Mouse (Mus musculus) fat pad, adult 2 months (tissue): ENCODE data around the gene Klk12.

Source experiments
- DNase-seq: peaks from one replicate; pipeline ENCODE4 v3.0.0-alpha.2; 2011; ENCODE audit warnings: low read depth, low spot score; ENCODE audit errors: extremely low read depth

Gene Klk12

DNA sequence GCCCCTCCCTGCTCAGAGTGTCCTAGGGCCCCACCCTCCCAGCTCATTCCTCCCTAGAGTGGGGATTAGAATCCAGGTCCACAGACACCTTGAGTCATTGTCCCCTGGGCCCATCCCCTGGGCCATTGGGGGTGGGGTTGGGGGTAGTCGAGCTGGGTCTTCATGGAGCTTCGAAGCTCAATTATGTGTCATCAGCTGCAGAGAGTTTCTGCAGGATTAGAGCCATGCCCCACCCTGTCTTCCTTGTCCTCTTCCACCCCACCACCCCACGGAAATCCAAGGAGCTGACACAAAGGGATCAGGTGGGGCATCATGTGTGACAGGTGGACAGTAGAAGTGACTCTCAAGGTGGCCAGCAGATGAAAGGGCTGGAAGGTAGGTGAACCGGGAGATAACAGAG lies at the start of gene Klk12:
Gene Klk12 (plus strand): TSS at position 301 of the 400 bp plus-strand sequence.
- DNase-seq: no peak

DNA sequence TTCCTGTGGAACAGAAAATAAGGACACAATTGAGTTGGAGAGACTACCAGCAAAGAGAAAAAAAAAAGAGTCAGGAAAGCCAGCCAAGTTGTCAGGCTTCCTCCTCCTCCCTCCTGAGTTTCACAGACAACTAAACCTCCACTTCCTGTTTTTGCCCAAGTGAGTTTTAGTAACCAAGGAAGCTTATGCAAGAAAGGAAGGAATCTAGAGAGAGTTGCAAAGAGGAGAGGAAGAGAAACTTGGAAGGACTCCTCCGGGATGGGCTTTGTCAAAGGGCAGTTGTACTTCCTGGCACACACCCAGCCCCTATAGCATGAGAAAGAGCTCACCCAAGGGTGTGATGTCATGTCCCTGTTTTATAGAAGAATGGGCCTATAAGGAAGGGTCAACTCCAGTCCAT lies 20.9 kb upstream of the Klk12 start:
- no peak for DNase-seq

DNA sequence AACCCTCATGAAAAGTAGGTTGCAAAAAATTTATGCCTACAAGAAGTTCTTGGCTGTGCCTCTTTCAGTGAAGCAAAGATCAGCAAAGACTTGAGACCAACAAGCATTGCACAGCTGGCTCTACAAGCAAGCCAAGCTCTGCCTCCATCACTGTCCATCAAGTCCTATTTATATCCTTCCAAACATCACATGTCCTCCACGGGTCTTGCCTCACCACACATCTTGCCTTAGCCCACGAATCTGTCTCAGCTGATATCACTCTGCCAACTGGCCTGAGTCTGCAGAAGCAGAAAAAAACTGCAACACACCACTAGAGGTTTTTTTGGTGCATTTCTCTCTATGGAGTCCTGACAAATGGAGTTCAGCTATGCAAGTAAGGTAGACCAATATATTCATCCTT lies 15.9 kb upstream of the Klk12 start:
- no peak for DNase-seq

DNA sequence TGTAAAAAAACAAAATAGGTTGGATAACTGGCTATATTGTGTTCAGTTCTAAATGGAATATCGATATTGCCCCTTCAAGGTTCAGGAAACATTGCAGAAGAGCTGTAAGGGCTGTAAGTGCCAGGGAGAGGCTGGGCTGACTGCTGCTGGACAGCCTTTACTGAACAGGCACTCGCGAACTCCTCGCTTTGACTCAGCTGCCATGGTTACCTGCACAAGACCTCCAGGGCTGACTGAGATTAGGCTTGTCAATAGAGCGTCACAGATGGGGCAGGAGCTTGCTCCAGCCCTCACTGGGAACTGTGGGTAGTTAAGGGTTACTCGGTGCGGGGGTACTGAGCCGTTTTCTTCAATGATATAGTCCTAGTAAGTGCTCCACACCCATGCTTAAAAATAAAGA lies 2.2 kb upstream of the Klk12 start:
- DNase-seq: no peak

DNA sequence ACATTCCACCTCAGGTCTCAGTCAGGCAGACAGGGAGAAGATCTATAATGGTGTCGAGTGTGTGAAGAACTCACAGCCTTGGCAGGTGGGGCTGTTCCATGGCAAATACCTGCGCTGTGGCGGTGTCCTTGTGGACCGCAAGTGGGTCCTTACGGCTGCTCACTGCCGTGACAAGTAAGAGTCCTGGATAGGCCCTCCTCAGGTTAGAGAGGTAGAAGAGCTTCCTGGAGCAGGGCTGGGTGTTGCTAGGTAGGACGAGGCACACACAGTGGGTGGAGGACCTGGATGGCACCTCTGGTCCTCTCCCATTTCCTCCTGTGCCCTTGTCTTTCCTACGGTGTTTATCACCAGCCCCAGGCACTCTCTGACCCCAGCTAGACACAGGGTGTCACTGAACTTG lies 939 bp downstream of the Klk12 start:
- DNase-seq: no peak

DNA sequence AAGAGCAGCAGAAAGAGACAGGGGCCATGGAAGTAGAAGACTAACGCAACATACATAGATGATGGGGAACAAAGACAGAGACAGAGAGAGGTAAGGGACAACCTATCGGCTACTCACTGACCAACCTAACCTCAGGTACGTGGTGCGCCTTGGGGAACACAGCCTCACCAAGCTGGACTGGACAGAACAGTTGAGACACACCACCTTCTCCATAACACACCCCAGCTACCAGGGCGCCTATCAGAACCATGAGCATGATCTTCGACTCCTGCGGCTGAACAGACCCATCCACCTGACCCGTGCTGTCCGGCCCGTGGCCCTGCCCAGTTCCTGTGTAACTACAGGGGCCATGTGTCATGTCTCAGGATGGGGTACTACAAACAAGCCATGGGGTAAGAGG lies 2.0 kb downstream of the Klk12 start:
- DNase-seq: no peak

DNA sequence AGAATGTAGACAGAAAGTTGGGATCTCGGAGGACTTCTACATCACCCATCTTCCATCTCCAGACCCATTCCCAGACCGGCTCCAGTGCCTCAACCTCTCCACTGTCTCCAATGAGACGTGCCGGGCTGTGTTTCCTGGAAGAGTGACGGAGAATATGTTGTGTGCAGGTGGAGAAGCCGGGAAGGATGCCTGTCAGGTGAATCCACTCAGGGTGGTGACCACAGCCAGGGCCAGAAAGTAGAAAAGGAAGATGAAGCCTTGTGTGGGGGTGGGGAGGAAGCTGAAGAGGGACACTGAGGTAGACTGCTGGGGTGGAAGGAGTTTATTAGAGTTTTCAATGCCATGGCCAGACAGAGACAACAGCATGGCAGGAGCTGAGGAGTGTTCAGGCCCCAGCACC lies 3.2 kb downstream of the Klk12 start:
- no peak for DNase-seq

DNA sequence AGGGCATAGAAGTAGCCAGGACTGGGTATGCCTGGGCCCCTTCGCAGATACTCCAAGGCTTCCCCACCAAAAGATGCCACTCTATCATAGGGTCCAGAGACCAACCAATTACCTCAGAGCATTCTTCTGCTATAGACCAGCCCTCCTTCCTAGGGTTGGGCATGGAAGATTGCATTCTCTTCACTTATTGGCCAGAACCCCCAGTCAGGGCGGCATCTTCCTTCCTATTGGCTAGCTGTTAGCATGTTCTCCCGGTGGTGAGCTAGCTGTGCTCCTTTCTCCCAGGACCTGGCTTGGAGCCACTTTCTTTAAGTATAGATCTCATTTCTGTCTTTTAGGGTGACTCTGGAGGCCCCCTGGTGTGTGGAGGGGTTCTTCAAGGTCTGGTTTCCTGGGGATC lies 4.2 kb downstream of the Klk12 start:
- no peak for DNase-seq

DNA sequence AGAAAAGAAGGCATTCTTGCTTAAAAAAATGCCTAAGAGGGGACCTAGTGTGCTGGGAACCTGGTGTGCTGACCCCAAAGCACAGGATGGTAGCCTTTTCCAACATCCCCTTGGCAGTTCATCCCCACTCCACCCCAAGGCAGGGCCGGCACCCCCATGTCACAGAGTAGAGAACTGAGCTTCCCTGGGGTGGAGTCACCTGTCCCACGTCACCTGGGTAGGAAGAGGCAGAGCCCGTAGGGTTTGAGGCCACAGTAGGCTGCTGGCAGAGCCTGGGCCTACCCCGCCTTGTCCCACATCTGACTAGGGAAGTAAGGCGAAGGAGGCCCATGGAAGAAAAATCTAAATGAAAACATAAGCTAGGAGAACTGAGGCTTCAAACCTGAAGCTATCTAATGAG lies 5.7 kb downstream of the Klk12 start, which contains the start of gene Klk11:
Gene Klk11 (plus strand): TSS at position 241 of the 400 bp plus-strand sequence.
- DNase-seq: no peak

DNA sequence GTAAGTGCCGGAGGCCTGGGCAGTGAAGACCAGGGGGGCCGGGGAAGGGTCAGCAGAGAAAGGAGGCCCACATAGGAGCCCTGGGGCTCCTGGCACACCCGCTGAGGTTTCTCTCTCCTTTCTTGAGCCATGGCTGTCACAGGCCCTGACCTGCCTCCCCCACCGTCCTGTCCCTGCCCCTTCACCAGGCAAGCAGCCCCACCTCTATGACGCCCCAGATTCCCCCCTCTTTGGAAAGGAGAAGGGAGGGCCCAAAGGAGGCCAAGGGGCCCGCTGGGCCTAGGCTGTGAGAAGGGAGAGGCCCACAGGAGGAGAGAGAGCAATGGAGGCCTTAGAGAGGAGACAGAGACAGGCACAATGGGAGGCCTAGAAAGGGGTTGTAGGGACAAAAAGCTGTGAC lies 6.1 kb downstream of the Klk12 start:
- DNase-seq: no peak

DNA sequence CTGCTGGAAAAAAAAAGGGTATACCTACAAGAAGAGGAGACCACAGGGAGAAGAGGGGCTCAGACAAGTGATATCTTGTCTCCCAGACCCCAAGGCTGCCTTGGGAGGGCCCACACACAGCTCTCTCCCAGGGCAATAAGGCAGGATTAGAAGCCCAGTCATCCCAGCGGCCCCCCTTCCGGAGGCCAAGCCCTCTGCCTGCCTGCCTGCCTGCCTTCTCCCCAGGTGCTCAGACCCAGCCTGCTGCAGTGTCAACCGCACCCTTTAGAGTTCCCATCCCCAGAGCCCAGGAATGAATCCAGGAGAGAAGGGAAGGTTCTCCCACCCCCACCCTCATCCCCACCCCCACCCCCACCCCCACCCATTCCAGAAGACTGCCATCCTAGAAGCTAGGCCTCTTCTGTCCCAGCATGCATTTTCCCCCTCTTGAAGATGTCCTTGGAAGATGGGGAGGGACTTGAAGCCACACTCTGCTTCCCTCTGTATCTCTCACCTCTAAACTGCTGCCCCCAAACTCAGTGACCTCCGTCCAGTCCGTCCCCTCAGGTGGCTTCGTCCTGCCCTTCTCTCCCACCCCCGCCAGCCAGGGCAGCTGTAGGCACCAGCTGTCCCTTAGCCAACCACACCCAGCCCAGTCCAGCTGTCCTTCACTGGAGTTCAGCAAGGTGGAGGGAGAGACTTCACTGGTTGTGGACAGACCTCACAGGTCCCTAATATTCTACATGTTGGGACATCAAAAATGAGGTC lies 6.8 kb downstream of the Klk12 start:
- DNase-seq: no peak

DNA sequence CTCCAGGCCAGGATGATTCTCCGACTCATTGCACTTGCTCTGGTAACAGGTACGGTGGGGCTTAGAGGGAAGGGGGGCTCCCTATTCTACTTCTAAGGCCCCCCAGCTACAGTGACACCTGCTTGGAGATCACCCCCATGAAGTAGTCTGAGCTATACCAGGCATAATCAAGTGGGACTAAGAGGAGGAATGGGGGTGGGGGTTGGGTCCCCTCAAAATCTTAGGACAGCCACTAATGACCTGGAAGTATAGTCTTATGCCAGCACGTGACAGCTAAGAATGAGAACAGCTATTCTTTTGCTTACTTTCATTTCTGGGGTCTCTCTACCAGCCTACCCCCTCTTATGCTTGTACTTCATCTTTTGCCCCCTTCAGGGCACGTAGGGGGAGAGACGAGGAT lies 7.8 kb downstream of the Klk12 start:
- DNase-seq: no peak

DNA sequence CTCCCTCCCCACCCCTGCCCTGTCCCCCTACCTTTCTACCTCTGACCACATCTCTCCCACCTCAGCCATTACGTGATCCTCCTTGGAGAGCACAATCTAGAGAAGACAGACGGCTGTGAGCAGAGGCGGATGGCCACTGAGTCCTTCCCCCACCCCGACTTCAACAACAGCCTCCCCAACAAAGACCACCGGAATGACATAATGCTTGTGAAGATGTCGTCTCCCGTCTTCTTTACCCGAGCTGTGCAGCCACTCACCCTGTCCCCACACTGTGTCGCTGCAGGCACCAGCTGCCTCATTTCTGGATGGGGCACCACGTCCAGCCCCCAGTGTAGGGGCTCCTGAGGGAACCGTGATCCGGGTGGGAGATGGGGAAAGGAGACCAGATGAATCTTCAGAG lies 8.7 kb downstream of the Klk12 start:
- DNase-seq: no peak

DNA sequence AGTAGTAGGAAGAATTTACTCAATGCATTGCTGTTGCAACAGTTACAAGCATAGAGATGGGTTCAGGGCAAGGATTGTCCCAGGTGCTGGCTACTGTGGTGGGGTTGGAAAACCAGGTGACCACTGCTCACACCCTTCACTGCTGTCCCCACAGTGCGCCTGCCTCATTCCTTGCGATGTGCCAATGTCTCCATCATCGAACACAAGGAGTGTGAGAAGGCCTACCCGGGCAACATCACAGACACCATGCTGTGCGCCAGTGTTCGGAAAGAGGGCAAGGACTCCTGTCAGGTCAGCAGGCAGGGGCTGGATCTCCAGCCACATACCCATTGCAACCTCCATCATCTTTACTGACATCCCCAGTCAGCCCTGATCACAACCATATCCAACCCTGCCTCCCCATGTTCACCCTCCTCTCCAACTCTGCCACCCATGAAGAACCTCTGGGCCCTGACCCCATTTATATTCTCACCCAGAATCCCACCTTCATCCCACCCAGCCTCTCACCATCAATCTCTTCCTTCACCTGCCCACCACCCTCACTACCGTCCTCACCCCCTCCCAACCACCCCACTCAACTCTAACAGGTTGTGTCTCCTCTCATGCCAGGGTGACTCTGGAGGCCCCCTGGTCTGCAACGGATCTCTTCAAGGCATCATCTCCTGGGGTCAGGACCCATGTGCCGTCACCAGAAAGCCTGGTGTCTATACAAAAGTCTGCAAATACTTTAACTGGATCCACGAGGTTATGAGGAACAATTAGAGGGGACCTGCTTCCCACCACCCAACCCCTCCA lies 9.7 kb downstream of the Klk12 start:
- DNase-seq: no peak

DNA sequence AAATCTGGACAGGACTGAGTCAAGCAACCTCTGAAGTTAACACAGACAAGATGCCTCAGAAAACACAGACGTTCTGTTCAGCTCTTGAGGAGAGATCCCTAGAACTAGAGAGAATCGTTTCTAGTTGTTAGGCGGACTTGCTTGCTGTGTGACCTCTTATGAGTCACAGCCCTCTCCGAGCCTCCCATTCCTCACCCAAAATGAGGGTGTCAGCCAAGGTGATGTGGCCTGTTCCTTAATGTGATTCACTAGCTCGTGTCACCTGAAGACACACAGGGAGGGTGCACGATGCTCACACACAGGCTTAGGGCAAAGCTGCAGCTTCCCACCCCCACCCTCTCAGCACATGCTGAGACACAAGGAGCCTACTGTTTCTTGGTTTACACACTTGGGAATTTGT lies 11.5 kb downstream of the Klk12 start:
- no peak for DNase-seq

DNA sequence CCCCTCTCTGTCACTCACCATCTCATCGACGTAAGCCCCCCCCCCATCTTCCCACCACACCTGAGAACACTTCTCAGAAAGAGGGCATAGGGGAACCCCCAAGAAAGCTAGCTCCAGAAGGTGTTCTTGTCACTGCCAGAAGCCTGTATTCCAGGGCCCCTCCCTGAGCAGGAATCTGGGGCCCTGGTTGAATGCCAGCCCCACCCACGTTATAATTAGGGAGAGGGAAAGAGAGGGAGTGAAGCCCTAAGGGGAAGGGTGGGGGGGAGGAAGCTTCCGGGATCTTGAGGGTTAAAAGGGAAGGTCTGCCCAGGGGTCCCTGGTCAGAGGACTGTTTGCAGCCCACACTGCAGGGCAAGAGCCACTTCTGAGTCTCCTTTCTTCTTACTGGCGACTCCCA lies 12.0 kb downstream of the Klk12 start, which contains the start of gene Klk10:
Gene Klk10 (plus strand): TSS at position 290 of the 400 bp plus-strand sequence.
- DNase-seq: no peak

DNA sequence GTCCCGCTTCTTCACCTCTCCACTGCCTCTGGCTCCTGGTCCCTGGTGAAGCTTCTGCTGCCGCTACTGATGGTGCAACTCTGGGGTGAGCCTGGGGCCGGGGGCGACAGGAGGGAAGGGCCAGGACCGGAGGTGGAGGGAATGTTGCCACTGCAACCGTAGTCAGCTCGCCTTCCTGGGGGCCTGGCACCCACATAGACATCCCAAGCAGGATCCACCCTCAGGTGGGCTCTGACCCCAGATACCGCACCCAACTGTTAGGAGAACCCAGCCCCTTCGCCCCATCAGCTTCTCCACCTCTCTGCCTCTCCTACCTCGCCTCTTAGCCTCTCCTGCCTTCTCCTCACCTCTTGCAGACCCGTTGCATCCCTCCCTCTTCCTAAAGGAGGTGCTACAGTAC lies 12.8 kb downstream of the Klk12 start:
- DNase-seq: no peak

DNA sequence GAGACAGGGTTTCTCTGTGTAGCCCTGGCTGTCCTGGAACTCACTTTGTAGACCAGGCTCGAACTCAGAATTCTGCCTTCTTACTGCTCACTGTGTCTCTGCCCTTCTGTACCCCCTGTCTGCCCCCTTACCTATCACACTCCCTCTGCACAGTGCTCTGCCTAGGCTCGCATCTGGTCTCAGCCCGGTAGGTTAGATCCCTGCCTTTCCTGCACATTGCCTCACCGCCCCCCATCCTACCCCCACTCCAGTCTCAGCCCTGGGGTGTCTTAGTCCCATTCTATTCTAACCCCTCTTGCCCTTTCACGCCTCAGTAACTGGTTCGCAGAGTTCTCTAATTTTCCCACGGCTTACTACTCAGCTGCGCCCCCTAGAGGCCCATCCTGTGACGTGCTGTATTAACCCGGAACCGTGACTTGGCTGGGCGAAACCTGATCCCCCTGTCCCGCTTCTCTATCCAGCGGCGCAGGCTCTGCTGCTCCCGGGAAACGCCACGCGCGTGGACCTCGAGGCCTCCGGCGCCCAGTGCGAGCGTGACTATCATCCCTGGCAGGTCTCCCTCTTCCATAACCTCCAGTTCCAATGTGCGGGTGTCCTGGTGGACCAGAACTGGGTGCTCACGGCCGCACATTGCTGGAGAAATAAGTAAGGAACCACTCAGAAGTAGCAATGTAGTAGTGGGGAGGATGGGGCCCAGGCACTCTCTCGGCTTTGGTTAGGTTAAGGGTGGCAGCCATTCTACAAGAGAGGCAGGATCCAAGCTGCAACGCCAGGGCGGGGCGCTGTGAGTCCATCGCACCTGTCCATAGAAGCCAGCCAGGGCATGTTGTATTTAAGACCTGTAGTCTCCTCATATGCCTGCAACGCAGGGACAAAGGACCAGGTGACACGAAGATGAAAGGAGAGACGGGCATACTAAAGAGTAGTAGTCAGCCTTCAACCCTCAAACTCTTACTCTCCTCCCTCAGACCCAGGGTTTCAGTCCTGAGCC lies 13.9 kb downstream of the Klk12 start:
- no peak for DNase-seq

DNA sequence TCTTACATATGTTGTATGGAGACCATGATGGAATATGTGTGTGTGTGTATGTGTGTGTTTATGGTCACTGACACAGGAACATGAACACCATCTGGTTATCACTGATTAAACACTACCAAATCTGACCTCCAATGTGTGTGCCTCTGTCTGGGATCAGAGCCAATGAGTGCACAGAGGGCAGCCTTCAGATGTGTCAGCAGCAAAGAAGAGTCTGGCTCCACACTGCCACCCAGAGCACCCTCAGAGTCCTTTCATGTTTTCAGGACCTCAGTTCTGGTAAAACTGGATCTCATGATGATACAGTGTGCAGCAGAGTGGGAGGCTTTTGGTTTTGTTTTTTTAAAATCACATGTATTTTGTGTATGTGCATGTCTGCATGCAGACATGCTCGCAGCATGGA lies 16.6 kb downstream of the Klk12 start:
- DNase-seq: no peak

DNA sequence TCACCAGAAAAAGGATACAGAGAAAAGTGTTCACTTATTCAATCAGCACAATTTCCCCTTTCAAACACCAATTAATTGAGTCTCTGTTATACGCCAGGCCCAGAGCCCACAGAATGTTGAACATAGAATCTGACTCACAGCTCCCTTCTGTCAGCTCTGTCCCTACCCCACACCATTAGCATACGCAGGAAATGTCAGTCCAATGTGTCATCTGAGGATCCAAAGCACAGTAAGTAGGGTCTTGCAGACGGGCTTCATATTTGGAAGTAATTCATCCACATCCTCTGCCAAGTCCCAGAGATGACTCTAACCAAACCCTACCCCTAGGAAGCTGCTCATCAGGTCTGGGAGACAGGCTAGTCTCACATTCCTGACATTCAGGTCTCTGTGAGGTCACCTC lies 19.4 kb downstream of the Klk12 start:
- no peak for DNase-seq

DNA sequence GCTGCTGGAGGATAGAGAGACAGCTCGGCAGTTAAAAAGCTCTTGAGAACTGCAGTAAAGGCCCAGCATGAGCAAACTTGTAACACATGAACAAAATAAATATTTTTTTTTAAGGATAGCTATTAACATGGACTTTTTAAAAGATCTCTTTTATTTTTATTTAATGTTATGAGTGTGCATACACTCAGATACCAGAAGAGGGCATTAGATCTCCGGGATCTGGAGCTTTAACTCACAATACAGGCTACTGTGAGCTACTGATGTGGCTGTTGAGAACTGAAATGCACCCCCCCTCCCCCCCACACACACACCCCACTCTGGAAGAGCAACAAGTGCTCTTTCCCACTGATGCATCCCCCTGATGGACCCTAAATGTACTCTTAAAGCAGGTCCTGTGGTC lies 20.6 kb downstream of the Klk12 start:
- no peak for DNase-seq
